Mouse (Mus musculus) right cerebral cortex, postnatal 4 days (tissue): ENCODE data around the gene 4931406P16Rik.
A peak's percentile ranks its signal among the peaks of the same experiment; 100 is the strongest.
"Not testable (repeated sequence)": the region's sequence is repeated elsewhere in the genome, so short reads cannot be mapped to it uniquely, and the experiment has no call there.

Source experiments
- DNase-seq: peaks from one replicate; pipeline ENCODE4 v3.0.0-alpha.2; 2022

4931406P16Rik gene

DNA sequence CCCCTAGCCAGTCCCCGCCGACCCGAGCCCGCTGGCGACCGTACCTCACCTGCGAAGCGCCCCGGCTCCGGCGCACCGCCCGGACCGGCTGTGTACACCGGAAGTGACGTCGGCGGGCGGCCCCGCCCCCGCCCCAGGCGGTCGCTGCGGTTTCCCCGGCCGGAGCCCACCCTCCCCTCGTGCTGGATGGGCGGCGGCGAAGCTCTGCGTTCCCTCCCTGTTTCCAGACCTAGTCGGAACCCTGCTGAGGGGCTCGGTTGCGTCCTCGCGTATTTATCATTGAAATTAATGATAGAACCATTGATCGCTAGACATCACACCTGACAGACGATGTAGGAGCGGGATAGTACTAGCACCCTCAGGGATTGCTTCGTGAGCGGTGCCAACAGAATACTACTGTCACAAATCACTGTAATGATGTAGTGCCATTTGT is at the start of gene 4931406P16Rik:
4931406P16Rik (minus strand) TSS at position 109 of the 433 bp plus-strand sequence.
- DNase-seq: peak; percentile 92

DNA sequence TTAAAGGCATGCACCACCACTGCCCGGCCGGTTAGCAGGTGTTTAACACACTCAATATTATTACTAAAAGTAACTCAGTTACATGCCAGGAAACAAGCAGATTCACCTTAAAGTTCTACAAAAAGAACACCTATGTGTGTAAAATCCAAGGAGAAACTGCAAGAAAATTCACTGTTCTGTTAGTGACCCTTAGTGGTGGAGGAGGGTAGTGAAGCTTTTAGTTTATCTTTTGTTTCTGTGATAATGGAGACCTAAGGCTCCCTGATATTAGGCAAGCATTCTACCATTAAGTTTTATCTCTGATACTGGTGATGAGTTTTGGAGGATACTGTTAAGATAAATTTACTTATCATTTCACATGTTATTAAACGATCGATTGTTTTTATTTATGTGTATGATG is 42.3 kb upstream of the 4931406P16Rik start:
- no peak for DNase-seq

DNA sequence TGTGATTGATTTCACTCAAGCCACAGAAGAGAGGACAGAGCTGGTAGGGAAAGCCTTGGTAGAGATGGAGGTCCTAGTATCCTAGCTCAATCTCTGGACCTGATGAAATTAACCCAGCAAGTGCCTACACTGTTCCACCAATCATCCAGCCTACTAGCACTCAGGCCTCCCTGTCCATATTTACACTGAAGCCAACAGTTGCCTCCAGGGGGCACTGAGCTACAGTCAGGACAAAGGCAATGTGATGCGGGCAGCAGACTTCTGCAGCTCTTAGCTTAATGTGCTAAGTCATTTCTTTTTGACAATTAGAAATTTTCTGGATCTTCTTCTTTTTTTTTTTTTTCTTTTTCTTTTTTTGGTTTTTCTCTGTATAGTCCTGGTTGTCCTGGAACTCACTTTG is 38.6 kb upstream of the 4931406P16Rik start:
- no peak for DNase-seq

DNA sequence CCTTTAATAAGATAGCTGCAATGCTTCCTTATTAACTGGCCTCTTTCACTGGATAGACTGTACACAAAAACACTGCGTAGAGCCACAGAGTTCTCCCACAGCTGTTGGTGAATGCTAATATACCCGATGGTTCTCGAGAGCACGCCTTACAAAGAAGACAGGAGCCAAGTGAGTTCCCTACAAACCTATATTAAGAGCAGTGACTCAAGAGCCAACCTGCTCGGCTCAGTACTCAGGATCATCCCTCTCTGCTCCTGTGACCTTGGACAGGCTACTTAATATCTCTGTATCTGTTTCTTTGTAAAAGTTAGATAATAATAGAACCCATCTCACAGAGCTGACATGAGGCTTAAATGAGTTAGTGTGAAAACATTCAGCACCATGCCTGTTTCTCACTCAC is 36.8 kb upstream of the 4931406P16Rik start:
- DNase-seq: no peak

DNA sequence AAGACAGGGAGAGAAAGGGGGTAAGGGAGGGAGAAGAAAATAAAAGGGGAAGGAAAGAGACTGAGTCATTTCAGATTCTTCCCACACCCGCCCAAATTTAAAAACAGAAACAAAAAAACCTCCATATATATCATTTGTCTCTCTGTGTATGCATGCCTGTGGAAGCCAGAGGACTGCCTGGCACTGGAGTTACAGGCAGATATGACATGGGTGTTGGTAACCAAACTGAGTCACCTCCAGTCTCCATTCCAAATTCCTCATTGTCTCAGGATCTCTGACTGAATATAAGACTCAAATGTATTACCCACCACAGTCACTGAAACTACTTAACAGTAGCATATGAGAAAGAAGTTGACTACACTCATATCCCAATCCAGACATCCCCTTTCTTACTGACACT is 34.7 kb upstream of the 4931406P16Rik start:
- DNase-seq: no peak

DNA sequence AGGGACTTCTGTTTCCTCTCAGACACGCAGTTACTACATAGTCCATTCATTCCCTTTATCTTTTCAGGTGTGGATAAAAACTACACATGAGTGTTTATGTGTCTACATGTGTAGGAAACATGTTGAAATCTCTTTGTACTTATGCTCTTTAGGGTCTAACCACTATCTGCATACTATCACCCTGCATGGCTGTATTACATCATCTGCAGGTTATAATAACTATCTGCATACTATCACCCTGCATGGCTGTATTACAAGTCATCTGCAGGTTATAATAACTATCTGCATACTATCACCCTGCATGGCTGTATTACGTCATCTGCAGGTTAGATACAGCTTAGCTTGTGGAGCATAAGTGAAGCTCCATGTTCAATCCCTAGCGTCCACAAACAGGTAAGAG is 33.7 kb upstream of the 4931406P16Rik start:
- no peak for DNase-seq

DNA sequence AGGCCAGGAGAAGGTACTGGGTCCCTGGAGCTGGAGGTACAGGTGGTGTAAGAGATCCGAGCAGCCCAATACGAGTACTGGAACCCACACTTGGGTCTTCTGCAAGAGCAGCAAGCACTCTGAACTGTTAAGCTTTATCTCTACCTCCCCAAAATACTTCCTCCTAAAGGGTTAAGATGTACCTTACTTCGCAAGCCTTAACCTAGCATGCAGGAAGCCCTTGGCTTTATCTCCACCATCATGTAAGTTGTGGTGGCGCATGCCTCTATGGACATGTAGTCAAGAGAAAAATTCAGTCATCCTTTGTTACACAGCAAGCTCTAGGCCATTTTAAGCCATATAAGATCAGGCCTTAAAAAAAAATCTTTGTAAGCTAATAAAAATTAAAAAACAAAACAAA is 33.2 kb upstream of the 4931406P16Rik start:
- DNase-seq: no peak

DNA sequence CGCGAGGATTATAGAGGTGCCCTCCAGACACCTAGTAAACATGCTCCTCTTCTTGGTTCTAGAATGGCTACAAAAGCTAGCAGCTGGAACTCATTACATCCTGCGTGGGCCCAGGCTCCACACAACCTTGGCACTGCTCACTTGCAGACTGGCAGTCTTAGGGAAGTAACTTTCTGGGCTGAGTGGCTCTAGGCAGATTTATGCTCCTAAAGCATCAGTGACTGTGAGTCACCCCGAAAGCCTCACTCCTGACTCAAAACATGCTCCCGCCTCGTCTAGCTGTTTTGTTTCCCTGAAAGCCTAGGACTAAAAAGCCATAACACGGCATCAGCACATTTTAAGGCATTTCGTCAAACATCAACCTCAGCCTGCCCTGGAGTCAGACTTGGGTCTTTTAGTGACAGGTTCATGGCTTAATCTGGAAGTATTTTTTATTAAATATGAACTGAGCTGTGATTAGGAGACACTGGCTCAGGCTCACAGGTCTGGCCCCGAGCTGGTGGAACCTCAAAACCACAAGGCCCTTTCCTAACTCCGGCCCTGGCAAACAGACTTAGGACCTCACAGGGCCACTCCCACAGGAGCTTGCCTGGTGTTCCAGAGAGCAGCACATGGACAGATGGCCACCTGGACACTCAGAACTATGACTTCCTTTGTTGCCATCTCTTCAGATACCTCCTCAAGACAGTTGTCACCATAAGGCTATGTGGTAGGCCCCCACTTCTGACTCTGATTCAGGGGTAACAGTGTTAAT is 28.9 kb upstream of the 4931406P16Rik start:
- no peak for DNase-seq

DNA sequence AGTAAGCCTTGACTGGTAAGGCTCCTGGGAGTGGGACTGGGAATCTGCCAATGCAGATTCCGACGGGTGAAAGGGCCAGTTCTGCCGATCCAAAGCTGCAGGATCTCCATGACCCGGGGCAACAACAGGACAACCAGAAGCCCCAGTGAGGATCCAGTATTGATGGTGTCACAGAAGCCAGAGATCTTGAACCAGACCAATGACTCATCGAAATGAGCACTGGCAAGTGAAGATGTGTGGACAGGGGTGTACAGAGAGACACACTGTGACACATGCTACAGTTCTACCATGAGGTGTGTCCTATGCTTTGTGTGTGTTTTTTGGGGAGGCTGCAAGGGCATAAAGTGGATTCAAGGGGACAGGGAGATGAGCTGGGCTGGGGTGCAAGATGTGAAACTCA is 27.5 kb upstream of the 4931406P16Rik start:
- no peak for DNase-seq

DNA sequence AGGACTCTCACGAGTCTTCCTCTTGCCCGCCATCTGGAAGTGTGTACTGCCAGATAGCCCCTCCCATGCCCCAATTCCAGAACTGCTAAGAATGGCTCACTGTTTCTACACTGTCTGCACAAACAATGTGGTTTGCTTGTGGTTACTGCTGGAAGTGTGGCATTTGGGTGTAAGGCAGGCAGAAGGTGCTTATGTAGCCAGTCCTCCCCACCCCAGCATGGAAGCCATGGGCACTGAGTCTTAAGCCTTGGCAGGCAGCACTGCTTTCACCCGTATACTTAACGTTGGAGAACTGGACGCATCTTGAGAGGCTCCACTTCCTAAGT is 25.8 kb upstream of the 4931406P16Rik start:
- DNase-seq: no peak

DNA sequence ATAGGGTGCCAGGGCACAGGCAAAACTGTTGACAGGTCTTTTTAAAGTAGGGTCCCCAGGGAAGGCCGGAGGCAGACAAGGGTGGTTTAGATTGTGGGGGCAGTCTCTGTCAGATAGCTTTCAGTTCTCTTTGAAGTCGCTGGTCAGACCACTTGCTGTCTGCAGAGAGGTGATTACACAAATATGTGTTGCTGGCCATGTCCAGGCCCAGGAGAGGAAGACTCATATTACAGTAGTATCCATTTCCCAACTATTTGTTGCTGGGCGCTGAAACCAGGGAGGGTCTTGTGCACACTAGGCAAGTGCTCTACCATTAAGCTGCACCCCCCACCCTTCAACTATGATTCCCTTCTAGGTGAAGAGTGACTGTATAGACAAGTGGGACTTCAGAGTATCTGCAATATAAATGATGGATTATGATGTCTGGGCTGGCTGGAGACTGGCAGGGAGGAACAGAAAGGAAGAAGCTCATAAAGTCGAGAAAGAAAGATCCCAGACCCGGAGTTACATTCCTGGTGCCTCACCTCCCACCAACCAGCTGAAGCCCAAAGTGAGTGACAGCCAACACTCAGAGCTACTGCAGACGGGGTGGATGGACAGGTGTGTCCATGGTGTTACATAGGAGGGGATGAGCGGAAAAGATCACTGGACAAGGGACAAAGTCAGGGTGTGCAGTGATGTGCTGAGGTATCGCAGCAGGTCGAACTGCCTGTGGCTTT is 25.3 kb upstream of the 4931406P16Rik start:
- no peak for DNase-seq

DNA sequence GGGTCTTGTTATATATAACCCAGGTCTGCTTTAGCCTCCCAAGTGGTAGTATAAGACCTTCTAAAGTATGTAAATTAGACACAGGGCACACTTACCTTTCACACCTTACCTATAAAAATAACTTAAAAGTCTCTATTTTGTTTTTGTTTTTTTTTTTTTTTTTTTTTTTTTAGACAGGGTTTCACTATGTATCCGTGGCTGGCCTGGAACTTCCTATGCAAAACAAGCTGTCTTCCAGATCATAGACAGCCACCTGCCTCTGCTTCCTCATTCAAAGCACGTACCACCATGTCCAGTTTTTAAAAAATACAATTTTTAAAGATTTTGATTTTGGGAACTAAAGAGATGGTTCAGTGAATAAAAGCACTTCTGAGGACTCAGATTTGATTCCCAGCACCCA is 23.9 kb upstream of the 4931406P16Rik start:
- no peak for DNase-seq

DNA sequence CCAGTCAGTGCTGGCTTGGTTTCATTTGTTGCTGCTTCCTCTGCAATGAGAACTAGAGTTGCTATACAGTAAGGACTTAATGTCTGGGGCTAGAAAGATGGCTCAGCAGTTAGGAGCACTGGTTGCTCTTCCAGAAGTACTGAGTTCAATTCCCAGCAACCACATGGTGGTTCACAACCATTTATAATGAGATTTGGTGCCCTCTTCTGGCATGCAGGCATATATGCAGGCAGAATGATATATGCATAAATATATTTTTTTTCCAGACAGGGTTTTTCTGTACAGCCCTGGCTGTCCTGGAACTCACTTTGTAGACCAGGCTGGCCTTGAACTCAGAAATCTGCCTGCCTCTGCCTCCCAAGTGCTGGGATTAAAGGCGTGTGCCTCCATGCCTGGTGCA is 23.2 kb upstream of the 4931406P16Rik start:
- DNase-seq: not testable (repeated sequence)

DNA sequence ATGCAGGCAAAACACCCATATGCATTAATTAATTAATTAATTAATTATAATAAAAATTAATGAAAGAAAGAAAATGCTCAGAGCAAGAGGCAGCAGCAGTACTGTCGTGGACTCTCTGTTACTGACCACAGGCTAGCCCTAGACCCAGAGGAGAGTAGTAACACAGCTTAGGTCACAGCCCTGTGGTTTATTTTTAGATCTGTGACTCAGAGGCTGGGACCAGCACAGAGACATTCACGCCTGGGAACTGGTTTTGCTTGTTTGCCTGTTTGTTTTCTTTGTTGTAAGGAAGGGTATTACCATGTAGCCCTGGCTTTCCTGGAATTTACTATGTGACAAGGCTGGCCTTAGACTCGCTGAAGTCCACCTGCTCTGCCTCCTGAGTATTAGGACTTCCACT is 14.1 kb upstream of the 4931406P16Rik start:
- no peak for DNase-seq

DNA sequence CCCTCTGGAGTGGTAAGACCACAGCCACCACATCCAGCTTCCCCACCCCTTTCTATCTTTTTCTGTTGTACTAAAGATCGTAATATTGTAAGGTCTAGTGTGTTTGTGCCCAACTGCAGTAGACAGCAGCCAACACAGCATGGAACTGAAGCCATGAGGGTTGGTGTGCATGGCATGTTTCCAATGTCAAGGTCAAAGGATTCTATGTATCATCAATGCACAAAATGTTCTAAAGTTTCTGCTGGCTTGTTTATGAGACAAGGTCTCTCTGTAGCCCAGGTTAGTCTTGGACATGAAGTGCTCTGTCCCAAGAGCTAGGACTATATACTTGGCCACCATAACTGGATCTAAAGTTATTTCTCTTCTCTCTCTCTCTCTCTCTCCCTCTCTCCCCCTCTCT is 11.5 kb upstream of the 4931406P16Rik start:
- no peak for DNase-seq

DNA sequence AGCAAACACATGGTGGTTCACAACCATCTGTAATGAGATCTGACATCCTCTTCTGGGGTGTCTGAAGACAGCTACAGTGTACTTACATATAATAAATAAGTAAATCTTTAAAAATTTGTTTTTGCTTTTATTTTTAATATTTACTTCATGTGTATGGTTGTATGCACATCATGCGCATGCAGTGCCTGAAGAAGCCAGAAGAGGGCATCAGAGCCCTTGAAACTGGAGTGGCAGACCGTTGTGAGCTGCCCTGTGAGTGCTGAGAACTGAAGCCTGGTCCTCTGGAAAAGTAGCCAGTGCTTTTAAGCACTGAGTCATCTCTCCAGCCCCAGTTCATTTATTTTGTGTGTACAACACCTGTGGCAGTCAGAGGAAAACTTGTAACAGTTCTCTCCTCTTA is 10.7 kb upstream of the 4931406P16Rik start:
- no peak for DNase-seq

DNA sequence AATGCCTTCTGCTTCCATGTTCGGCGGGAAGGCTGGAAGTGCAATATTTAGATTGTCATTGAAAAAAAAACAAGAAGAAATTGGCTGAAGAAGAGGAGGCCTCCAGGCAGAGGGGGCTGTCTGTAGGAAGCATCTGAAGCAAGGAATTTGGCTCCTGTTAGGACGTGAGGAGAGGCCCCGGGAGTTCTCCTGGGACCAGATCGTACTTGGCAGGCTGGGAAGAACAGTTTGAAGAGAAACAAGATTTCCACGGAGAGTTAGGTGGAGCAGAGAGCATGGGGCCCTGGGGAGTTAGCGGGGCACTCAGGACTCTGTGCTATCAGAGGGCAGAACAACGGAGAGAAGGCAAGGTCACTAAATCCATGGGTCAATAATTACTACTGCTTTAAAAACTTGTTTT is 10.0 kb upstream of the 4931406P16Rik start:
- DNase-seq: no peak

DNA sequence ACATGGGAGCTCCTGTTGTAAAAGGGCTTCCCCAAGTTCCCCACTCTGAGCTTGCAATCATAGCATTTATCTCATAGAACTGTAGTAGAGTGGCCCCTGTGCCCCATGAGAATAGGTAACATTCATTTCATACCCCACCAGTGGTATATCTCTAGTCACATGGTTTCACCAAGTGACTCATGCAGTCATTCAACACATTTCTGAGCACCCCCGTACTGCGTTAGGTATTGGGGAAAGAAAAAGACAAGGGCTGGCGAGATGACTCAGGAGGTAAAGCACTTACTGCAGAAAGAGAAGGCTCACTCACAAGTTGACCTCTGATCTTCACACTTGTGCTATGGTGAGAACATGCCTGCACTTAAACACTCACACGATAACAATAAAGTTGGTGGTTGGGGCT is 8.6 kb upstream of the 4931406P16Rik start:
- DNase-seq: no peak

DNA sequence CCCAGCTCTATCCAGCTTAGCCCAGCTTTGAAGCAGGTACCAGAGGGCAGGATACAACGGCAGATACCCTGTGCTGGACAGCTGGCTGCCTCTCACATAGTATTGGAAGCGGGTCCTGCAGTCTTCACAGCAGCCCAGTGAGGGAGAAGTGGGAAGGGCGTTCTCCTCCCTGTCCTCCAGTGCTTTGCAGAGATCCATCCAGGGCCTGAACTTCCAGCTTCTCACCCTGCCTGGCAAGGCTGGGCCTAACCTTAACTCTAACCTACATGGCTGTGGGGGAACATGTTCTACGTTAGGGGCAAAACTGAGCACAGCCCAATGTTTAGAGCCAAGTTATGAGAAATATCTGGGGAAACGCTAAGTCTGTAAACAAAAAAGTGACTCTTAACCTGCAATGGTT is 7.8 kb upstream of the 4931406P16Rik start:
- DNase-seq: no peak

DNA sequence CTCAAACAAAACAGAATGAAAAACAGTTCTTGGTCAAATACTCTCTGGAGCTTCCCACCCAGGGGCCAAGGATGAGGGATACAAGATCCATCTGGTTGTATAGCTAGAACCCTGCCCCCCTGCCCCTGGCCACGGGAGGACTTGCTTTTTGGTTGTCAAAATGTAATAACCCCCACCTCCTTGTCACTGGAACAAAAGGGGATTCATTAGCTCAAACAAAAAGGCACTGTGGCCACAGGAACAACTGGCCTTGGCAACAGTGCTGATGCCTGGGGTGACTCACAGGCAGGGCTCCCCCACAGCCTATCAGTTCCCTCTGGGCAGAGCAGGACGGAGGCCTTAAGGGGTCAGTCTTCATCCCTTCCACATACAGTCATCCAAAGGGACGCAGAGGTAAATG is 6.6 kb upstream of the 4931406P16Rik start:
- no peak for DNase-seq

DNA sequence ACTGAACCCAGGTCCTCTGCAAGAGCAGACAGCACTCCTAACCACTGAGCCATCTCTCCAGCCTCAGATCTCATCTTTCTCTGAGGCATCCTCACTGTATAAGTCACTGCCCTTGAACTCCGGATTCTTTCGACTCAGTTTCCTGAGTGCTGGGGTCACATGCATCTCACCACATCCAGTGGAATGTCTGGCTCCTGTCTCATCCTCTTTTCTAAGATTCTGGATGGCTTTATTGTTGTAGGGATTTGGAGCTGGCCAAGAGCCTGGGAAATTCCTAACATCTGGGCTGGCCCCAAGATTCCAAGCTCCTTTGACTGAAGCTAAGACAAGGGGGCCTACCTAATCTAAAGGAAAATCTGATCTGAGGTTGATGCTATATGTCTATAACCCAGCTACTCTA is 5.8 kb upstream of the 4931406P16Rik start:
- no peak for DNase-seq

DNA sequence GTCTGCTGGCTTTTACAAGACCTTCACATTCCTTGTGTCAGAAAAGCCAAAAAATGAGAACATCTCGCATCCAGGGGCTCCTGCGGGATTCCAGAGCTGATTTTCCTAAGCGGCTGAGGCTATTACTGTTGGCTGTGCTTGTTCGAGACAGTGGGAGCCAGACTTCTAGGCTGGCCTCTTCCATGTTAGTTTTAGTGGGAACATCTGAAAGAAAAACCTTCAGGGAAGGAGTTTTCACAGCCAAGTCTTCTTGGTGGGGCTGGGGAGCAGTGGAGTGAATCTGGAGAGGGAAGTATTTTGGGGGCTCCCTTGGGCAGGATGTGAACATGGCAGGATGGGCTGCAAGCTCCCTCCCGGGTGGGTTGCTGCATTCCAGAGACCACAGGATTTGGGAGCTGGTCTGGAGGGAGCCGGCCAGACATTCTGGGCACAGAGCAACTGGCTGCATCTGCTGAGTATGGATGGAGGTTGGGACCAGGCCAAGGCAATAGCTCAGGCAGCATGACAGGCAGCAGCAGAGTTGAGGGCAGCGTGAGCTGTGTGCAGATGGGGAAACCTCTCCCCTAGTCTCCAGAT is 4.6 kb upstream of the 4931406P16Rik start:
- DNase-seq: peak; percentile 43

DNA sequence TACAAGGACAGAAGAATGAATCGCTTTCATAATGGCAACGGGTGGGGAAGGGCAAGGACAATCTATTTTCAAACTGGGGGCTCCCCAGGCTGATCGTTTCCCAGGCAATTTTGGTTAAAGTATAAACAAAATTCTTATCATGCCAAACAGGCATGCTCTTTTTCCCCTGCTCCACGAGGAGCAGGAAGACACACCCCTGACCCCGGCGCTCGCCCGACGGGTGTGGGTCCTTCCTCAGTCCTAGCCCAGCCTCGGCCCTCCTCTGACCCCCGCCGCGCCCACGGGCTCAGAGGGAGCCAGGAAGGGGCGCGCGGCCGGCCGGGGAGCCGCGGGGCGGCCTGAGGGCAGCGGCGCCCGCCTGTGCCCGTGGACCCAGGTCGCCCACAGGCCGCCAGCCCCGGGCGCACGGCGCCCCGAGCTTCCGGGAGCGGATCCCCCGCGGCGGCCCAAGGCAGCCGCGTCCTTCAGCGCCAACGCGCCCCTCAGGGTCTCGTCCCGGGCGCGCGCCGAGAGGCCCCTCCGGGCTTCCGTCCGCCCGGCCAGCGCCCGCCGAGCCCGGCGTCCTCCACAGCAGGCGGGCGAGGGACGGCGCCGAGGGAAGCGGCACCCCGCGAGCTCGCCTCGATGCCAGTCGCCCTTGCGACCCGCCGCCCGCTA is 437 bp downstream of the 4931406P16Rik start:
- peak; percentile 35 for DNase-seq
